Mouse (Mus musculus) left cerebral cortex, postnatal 4 days (tissue): Measurements from ENCODE around the gene Notch2. TPM values are rescaled to one million over a fixed set of nuclear protein-coding genes. Genes with fewer than 3 reads are reported as not detected.
A peak's percentile ranks its signal among the peaks of the same experiment; 100 is the strongest.

Experiments
- DNase-seq: peaks from one replicate; pipeline ENCODE4 v3.0.0-alpha.2; 2022
- intact Hi-C: fragments of 180-260 bp; cut with DNase I; formaldehyde crosslinking; loops from one replicate; pipeline ENCODE4 v1.15.1; 2025
- total RNA-seq, 2 experiments: library from RNA; stranded (reverse); gene quantifications; 2 replicates each; pipeline ENCODE4 v1.2.3; 2021

The Notch2 gene
- total RNA-seq, 2 experiments from 2014 or later: 22.4 to 24.4 TPM

DNA sequence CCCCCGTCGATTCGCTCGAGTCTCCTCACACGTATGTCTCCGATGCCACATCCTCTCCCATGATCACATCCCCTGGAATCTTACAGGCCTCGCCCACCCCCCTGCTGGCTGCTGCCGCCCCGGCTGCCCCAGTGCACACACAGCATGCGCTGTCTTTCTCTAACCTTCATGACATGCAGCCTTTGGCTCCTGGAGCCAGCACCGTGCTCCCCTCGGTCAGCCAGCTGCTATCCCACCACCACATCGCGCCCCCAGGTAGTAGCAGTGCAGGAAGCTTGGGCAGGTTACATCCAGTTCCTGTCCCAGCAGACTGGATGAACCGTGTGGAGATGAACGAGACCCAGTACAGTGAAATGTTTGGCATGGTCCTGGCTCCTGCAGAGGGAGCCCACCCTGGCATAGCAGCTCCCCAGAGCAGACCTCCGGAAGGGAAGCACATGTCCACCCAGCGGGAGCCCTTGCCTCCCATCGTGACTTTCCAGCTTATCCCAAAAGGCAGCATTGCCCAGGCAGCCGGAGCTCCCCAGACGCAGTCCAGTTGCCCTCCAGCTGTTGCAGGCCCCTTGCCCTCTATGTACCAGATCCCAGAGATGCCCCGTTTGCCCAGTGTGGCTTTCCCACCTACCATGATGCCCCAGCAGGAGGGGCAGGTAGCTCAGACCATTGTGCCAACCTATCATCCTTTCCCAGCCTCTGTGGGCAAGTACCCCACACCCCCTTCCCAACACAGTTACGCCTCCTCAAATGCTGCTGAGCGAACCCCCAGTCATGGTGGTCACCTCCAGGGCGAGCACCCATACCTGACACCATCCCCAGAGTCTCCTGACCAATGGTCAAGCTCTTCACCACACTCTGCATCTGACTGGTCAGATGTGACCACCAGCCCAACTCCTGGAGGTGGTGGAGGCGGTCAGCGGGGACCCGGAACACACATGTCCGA lies 133.4 kb downstream of the Notch2 start:
- intact Hi-C loops: no loop called here
- no peak for DNase-seq

- intact Hi-C loops: no loop called here
- DNase-seq: no peak
These were observed 134.4 kb downstream of the Notch2 start for GRCm38 (mm10) chr3:98147706-98148105.

DNA sequence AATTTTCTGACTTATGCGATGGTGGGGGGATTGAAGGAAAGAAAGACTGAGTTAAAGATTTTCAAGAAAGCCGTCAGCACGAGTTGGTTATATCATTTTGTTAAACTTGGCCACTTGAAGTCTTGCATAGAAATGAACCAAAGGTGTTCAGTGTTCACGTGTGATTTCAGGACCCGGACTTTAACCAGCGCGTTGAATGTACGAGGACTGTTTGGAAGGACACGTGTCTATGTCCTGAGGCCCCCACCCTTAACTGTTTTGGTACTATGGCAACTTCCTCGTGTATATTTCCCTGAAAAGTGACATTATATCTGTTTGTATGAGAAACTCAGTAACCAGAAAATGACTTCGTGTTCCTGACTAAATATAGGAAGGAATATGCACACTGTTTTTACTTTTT lies 136.6 kb downstream of the Notch2 start:
- no peak for DNase-seq
- intact Hi-C loops: no loop called here

- intact Hi-C loops: no loop called here
- DNase-seq: no peak
These were observed 137.7 kb downstream of the Notch2 start for GRCm38 (mm10) chr3:98151016-98151415.

- no peak for DNase-seq
- intact Hi-C loops: no loop called here
These were observed 140.1 kb downstream of the Notch2 start for GRCm38 (mm10) chr3:98153460-98153859.

DNA sequence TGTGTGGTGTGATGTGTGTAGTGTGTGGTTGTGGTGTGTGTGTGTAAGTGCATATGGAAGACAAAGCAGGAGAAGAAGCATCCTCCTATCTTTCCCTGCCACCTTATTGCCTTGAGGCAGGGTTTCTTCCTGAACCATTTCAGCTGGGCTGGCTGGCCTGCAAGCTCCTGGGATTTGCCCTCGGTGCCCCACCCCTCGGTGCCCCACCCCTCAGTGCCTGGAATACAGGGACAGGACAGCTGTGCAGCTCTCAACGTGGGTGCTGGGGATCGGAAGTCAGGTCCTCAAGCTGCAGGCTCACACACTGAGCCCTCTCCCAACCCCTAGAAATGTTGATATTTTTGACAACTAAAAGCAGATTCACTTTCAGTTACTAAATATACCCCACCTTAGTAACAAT lies 142.8 kb downstream of the Notch2 start:
- no peak for DNase-seq
- intact Hi-C loops: no loop called here

GRCm38 (mm10) chr3:98157073-98157472 lies 143.7 kb downstream of the Notch2 start:
- DNase-seq: no peak
- intact Hi-C loops: no loop called here

- intact Hi-C loops: no loop called here
- DNase-seq: no peak
These were observed 144.3 kb downstream of the Notch2 start for GRCm38 (mm10) chr3:98157585-98157984.

GRCm38 (mm10) chr3:98158646-98159045 lies 145.3 kb downstream of the Notch2 start:
- DNase-seq: no peak
- intact Hi-C loops: no loop called here

DNA sequence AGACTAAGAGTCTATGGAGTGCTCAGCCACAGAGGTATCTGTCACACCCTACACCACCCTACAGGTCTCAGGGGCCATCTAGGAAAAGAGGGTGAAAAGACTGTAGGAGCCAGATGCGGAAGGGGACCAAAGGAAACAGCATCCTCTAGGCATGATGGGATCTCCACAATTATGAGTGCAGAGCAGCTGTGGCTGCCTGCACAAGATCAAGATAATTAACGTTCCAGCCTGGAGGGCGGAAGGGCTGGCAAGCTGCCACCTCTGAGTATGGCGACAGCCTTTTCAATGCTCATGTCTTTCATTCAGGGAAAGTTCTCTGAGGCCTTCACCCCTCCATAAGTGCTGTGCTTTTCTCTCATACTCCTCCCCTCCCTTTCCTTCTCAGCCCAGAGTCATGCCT lies 146.0 kb downstream of the Notch2 start:
- intact Hi-C loops: no loop called here
- DNase-seq: no peak

GRCm38 (mm10) chr3:98160330-98160729 lies 147.0 kb downstream of the Notch2 start, which contains the start of gene Adam30:
TSS of gene Adam30 (plus strand) at chr3:98160630.
- intact Hi-C loops: no loop called here
- DNase-seq: no peak

GRCm38 (mm10) chr3:98178340-98178739 lies 165.0 kb downstream of the Notch2 start:
- intact Hi-C loops: no loop called here
- peak; percentile 74 for DNase-seq

- DNase-seq: peak; percentile 72
- intact Hi-C loops: no loop called here
These were observed 167.5 kb downstream of the Notch2 start for GRCm38 (mm10) chr3:98180805-98181204.

DNA sequence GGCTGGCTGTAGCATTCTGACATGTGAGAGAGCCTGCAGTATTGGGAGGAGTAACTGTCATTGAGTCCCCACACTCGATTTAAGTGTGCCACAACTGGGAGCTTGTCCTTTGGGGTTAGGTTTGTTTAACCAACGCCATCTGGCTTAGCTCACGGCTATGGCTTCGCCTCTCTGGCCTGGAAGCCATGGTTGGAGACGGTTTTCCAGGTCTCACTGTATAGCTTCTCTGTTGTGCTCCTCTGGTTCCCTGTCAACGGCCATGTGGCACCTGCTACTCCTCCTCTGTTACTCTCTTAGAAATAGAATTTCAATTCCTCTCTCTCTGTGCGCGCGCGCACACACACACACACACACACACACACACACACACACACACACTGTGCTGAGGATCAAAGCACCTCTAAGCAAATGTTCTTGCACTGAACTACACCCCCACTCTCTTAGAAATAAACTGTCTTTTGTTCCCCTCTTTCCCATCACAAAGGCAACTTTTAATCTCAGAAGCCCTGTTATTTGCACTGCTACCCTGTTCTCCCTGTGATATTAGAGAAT lies 171.9 kb downstream of the Notch2 start:
- intact Hi-C loops: no loop called here
- DNase-seq: no peak

GRCm38 (mm10) chr3:98187777-98188176 lies 174.4 kb downstream of the Notch2 start:
- no peak for DNase-seq
- intact Hi-C loops: no loop called here

DNA sequence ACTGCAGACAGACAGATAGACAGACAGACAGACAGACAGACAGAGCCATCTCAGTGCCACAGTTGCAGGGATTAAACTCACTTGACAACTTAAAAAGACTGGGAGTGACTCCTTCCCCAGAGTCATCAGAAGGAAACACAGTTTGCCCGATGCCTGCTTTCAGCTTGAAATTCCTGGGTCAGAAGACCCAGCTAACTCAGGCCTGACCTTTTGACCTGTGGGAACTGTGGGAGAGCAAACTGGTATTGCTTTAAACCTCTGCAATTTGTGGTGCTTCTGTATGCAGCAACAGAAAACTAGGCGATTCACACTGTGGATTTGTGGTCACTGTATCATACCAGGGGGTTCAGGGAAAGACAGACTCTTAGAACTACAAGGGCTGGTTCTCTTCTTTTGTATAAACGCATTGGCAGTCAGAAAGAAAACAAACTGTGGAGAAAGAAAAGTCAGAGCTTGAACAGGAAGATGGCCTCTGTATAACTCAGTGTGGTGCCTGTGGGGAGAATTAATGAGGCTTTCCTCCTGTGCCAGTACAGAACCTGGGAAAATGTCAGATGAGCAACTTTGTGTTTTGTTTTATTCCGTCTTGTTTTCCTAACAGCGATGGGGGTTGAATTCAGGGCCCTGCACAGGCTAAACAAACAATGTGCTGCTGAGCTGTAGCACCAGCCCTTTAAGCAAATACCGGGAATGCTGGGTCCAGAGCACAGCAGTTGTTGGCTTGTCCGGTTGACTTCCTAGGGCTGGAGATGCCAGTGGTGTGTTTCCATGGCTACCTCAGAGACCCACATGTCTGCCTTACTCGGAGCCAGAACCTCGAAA lies 184.6 kb downstream of the Notch2 start:
- intact Hi-C loops: no loop called here
- peak; percentile 59 for DNase-seq

DNA sequence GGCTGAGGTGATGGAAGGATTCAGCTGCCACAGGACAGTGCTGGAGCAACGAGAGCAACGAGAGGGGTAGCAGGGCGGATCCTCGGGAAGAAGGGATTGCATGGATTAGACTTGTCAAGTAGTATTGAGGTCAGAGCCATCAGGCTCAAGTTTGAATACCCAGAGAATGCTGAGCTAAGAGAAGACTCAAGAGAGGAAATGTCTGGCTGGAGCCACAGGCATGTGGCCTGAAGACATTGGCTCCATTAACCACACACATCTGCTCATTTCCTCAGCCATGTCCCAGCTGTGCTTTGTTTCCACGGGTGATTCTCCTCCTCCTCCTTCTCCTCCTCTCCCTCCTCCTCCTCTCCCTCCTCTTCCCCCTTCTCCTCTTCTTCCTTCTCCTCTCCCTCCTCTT lies 186.4 kb downstream of the Notch2 start:
- intact Hi-C loops: no loop called here
- DNase-seq: no peak
